Mouse (Mus musculus) hindbrain, embryonic 14.5 days (tissue): ENCODE measurements at regions not wholly inside any gene's neighbourhood (a gene's known extent, or its start where the extent isn't known, plus 50 kb on each side); places are given as distances from the start of the nearest gene placed in this dataset.
A peak's percentile ranks its signal among the peaks of the same experiment; 100 is the strongest.

Source experiments
- ATAC-seq: fragments of 200-750 bp; cut with Nextera tagmentation; 2 replicates; pipeline ENCODE4 v1.8.0; 2017; ENCODE audit warnings: moderate number of reproducible peaks, mild to moderate bottlenecking, moderate TSS enrichment, moderate library complexity; ENCODE audit not compliant: low FRiP score
- DNase-seq: peaks from one replicate; pipeline ENCODE4 v3.0.0-alpha.2; 2015; ENCODE audit warnings: low spot score
- H3K27ac ChIP-seq: fragments of 300-500 bp; sonication (generic); 2 replicates; pipeline ENCODE4 v1.5.1; 2014; ENCODE audit warnings: mild to moderate bottlenecking, moderate library complexity
- H3K27me3 ChIP-seq: fragments of 300-500 bp; sonication (generic); 2 replicates; pipeline ENCODE4 v1.6.1; 2014; ENCODE audit warnings: mild to moderate bottlenecking, low read length, mixed read lengths; ENCODE audit not compliant: control insufficient read depth, insufficient read depth
- H3K36me3 ChIP-seq: fragments of 300-500 bp; sonication (generic); replicated peaks from 2 replicates; pipeline ENCODE4 v1.6.1; 2014; ENCODE audit not compliant: control insufficient read depth, insufficient read depth
- H3K4me1 ChIP-seq: fragments of 300-500 bp; sonication (generic); replicated peaks from 2 replicates; pipeline ENCODE4 v1.6.1; 2014; ENCODE audit warnings: antibody characterized with exemption, low read length, mixed read lengths; ENCODE audit not compliant: control insufficient read depth, insufficient read depth
- H3K4me2 ChIP-seq: fragments of 300-500 bp; sonication (generic); replicated peaks from 2 replicates; pipeline ENCODE4 v1.6.1; 2014; ENCODE audit warnings: mild to moderate bottlenecking, moderate library complexity
- H3K4me3 ChIP-seq: fragments of 300-500 bp; sonication (generic); replicated peaks from 2 replicates; pipeline ENCODE4 v1.5.1; 2014; ENCODE audit warnings: mild to moderate bottlenecking, low read length
- H3K9ac ChIP-seq: fragments of 300-500 bp; sonication (generic); 2 replicates; pipeline ENCODE4 v1.6.1; 2014
- H3K9me3 ChIP-seq: fragments of 300-500 bp; sonication (generic); 2 replicates; pipeline ENCODE4 v1.6.1; 2016; ENCODE audit warnings: low read length; ENCODE audit not compliant: control insufficient read depth
- WGBS: fragments of 180-500 bp; shearing (Covaris S2); extraction: QIAGEN DNeasy Blood & Tissue Kit; methylation state at CpG from one replicate; pipeline ENCODE4 v1.1.7; 2014; 5-methylcytosine and 5-hydroxymethylcytosine counted together

DNA sequence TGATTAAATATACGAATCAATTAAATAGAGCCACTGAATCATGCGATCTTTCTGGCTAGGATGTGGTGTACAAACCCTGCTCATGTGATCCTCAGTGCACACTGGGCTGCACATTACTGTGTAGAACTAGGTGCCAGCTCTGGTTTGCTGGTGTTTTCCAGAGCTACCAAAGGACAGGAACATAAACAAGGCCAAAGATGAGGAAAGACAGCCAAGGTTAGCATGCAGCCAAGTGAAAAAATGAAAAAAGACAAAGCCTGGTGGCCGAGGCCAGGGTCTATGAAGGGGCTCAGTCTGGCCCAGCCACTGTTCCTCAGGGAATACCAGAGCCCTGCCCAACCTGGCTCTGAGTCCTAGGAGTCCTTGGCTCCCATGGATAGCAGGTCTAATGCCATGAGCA is 190.1 kb downstream of the Wdr11 start:
- Histone ChIP-seq H3K27ac (no peak overlapping the region), H3K4me3 (no peak overlapping the region), H3K4me1 (peaks cover 22% of the 10 kb centered on the region), H3K4me2 (no peak overlapping the region), H3K36me3 (no peaks in the 10 kb centered on the region), H3K27me3 (peaks cover 34% of the 10 kb centered on the region), H3K9ac (no peak overlapping the region), H3K9me3 (no peaks in the 10 kb centered on the region)
- 68% methylated on average over 3 of the region's 3 CpGs for WGBS
- ATAC-seq: no peak
- DNase-seq: no peak

DNA sequence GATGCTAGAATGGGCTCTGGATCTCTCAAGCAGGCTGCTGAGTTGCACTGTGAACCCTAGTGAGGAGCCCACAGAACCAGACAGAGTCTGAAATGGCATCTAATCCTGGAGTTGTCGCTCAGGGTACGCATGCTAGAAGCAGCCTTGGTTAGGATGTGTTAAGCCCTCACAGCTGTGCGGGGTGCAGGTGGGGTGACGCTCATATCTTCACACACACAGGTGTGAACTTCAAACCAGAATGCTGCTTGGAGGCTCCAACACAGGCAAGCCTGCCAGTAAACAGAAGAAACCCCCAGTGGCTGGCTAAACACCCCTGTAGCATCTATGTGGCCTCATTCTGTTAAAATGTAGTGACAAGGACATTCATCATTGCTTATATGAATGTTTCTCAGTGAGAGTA is 193.3 kb downstream of the Wdr11 start:
- 91% methylated on average over 4 of the region's 4 CpGs for WGBS
- Histone ChIP-seq H3K9ac (no peak overlapping the region), H3K4me2 (no peak overlapping the region), H3K9me3 (no peaks in the 10 kb centered on the region), H3K36me3 (no peaks in the 10 kb centered on the region), H3K4me1 (peaks cover 17% of the 10 kb centered on the region), H3K27me3 (peaks cover 23% of the 10 kb centered on the region), H3K4me3 (no peak overlapping the region), H3K27ac (peak overlapping the region; percentile 26; the same call in 1 of the 2 replicates)
- ATAC-seq (no peak), DNase-seq (no peak)

GRCm38 (mm10) chr7:129787011-129787410 is 195.3 kb downstream of the Wdr11 start:
- Histone ChIP-seq H3K9ac (no peak overlapping the region), H3K9me3 (no peaks in the 10 kb centered on the region), H3K4me3 (no peak overlapping the region), H3K4me2 (no peak overlapping the region), H3K27ac (peak overlapping the region; percentile 28; the same call in 1 of the 2 replicates), H3K36me3 (no peaks in the 10 kb centered on the region), H3K27me3 (peaks cover 23% of the 10 kb centered on the region), H3K4me1 (peaks cover 17% of the 10 kb centered on the region)
- WGBS: 67% methylated on average over 2 of the region's 2 CpGs
- ATAC-seq: no peak
- no peak for DNase-seq

- no peak overlapping the region for H3K9ac ChIP-seq
These were observed 196.1 kb downstream of the Wdr11 start for GRCm38 (mm10) chr7:129787736-129788135.

GRCm38 (mm10) chr7:129789461-129789860 is 197.8 kb downstream of the Wdr11 start:
- WGBS: 32% methylated on average over 6 of the region's 6 CpGs
- ATAC-seq: no peak
- H3K27ac ChIP-seq: no peak overlapping the region

More at GRCm38 (mm10) chr7:129787736-129788135, 196.1 kb downstream of the Wdr11 start:
- DNase-seq: no peak
- Histone ChIP-seq H3K27ac (no peak overlapping the region), H3K4me2 (no peak overlapping the region), H3K27me3 (peaks cover 24% of the 10 kb centered on the region), H3K4me3 (no peak overlapping the region), H3K9me3 (no peaks in the 10 kb centered on the region), H3K4me1 (peaks cover 17% of the 10 kb centered on the region), H3K36me3 (no peaks in the 10 kb centered on the region)
- no peak for ATAC-seq
- 83% methylated on average over 2 of the region's 2 CpGs for WGBS

DNA sequence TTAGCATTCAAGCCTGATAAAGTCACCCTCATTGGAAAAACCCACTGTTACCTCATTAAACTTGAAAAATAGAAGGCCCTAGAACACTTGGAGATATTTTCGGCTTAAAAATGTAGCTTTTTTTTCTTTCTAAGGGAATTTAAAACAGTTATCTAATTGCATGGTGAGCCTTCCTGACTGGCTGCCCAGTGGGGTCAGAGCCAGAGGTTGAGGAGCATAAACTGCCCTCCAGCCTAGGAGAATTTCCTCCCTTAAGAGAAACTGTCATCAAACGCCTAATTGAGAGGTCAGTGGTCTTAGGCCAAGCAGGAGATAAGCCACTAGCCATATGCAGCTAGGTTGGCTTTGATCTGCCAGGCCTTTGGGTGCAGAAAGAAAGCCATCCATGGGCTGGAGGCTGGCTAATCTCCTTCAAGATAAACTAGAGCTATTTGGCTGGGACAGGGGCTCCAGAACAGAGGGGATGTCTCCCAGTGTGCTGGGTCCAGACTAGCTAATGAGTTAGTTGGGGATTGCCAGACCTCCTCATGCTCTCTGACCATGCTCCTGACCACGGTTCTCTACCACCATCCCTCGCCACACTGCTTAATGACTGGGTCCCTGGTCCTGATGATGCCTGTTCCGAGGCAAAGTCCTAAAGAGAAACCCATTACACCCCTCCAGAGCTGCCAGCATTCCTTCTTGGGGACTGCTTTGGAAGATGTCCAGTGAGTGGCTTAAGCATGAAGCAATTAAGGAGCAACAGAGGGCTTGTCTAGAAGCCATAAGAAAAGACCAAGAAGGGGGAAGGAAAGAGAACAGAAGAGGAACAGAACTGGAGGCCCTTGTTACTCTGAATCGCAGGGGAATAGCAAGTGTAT is 199.2 kb downstream of the Wdr11 start:
- DNase-seq (no peak), ATAC-seq (no peak)
- Histone ChIP-seq H3K4me2 (no peak overlapping the region), H3K9ac (no peak overlapping the region), H3K27ac (no peak overlapping the region), H3K9me3 (no peaks in the 10 kb centered on the region), H3K4me1 (peaks cover 17% of the 10 kb centered on the region), H3K27me3 (peaks cover 6% of the 10 kb centered on the region; the same call in 1 of the 2 replicates), H3K36me3 (no peaks in the 10 kb centered on the region), H3K4me3 (no peak overlapping the region)
- WGBS: 69% methylated on average over 6 of the region's 6 CpGs

More at GRCm38 (mm10) chr7:129789461-129789860, 197.8 kb downstream of the Wdr11 start:
- Histone ChIP-seq H3K36me3 (no peaks in the 10 kb centered on the region), H3K9ac (no peak overlapping the region), H3K27me3 (peaks cover 15% of the 10 kb centered on the region), H3K4me2 (no peak overlapping the region), H3K4me1 (peaks cover 17% of the 10 kb centered on the region), H3K4me3 (no peak overlapping the region), H3K9me3 (no peaks in the 10 kb centered on the region)
- DNase-seq: no peak

DNA sequence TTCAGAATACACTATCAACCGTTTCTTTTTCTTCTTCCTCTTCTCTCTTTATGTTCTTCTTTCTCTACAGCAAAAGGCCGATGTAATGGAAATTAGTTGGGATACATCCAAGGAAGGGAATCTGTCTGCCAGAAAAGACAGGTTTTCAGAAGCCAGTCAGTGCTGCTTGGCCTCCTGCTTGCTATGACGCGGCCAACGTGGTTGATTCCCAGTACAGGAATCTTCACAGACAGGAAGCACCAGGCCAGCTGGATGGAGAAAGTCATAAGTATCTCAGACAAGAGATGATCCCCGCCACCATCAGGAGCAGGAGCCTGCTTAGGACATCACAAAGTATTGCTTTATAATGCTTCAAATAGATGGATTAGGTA is 199.8 kb downstream of the Wdr11 start:
- H3K27ac ChIP-seq: no peak overlapping the region
- 76% methylated on average over 6 of the region's 6 CpGs for WGBS
- no peak overlapping the region for H3K9ac ChIP-seq
- H3K4me2 ChIP-seq: no peak overlapping the region
- peaks cover 13% of the 10 kb centered on the region for H3K4me1 ChIP-seq
- DNase-seq: no peak
- H3K9me3 ChIP-seq: no peaks in the 10 kb centered on the region
- no peaks in the 10 kb centered on the region for H3K36me3 ChIP-seq
- H3K4me3 ChIP-seq: no peak overlapping the region
- no peak for ATAC-seq
- H3K27me3 ChIP-seq: peaks cover 10% of the 10 kb centered on the region; the same call in 1 of the 2 replicates

- no peak overlapping the region for H3K4me2 ChIP-seq
- H3K4me1 ChIP-seq: peaks cover 6% of the 10 kb centered on the region; the same call in 1 of the 2 replicates
- WGBS: 94% methylated on average over 2 of the region's 2 CpGs
- H3K27me3 ChIP-seq: peaks cover 10% of the 10 kb centered on the region; the same call in 1 of the 2 replicates
- no peak overlapping the region for H3K27ac ChIP-seq
- DNase-seq (no peak), ATAC-seq (no peak)
- H3K9me3 ChIP-seq: no peaks in the 10 kb centered on the region
- H3K4me3 ChIP-seq: no peak overlapping the region
- H3K36me3 ChIP-seq: no peaks in the 10 kb centered on the region
- no peak overlapping the region for H3K9ac ChIP-seq
These were observed 202.1 kb downstream of the Wdr11 start for GRCm38 (mm10) chr7:129793733-129794132.

GRCm38 (mm10) chr7:129794276-129794675 is 202.6 kb downstream of the Wdr11 start:
- 37% methylated on average over 5 of the region's 5 CpGs for WGBS
- Histone ChIP-seq H3K27ac (no peak overlapping the region), H3K4me2 (no peak overlapping the region), H3K36me3 (no peaks in the 10 kb centered on the region), H3K9ac (no peak overlapping the region), H3K4me1 (peaks cover 4% of the 10 kb centered on the region; the same call in 1 of the 2 replicates), H3K27me3 (peaks cover 10% of the 10 kb centered on the region; the same call in 1 of the 2 replicates), H3K9me3 (no peaks in the 10 kb centered on the region), H3K4me3 (no peak overlapping the region)
- ATAC-seq (no peak), DNase-seq (no peak)
